Mouse (Mus musculus) CH12.LX (cell line): ENCODE data around the gene Pate2. TPM values are rescaled to one million over a fixed set of nuclear protein-coding genes. Genes with fewer than 3 reads are reported as not detected.

Experiments used
- DNase-seq: peaks from one replicate; pipeline ENCODE4 v3.0.0-alpha.2; 2013; ENCODE audit errors: extremely low read depth
- H3K27ac ChIP-seq: 2 replicates; pipeline ENCODE4 v1.5.1; 2012; ENCODE audit warnings: low read depth, mild to moderate bottlenecking, control low read depth, moderate library complexity; ENCODE audit not compliant: insufficient read depth
- H3K27me3 ChIP-seq: replicated peaks from 2 replicates; pipeline ENCODE3; 2012; ENCODE audit warnings: inconsistent platforms
- H3K36me3 ChIP-seq, 2 experiments: replicated peaks in 1 of 2; 2 replicates each; pipeline versions ENCODE3 to v1.6.1; 2012; ENCODE audit warnings: inconsistent platforms in 1 of 2, low read length in 1 of 2, mild to moderate bottlenecking in 1 of 2, mixed read lengths in 1 of 2, moderate library complexity in 1 of 2; ENCODE audit not compliant: control insufficient read depth in 1 of 2, insufficient read depth in 1 of 2
- H3K4me1 ChIP-seq, 2 experiments: 2 replicates each; pipeline ENCODE4 v1.6.1; 2012; ENCODE audit warnings: inconsistent platforms in 1 of 2, moderate library complexity in 1 of 2; ENCODE audit not compliant: insufficient read depth in 2 of 2, control insufficient read depth in 1 of 2
- H3K4me2 ChIP-seq: 2 replicates; pipeline ENCODE4 v1.6.1; 2012; ENCODE audit warnings: low read depth, mild to moderate bottlenecking, control low read depth; ENCODE audit not compliant: poor library complexity, insufficient read depth, severe bottlenecking
- H3K4me3 ChIP-seq, 3 experiments: fragments of 150-350 bp in 1 of 3; sonication (generic) in 1 of 3; replicated peaks in 1 of 3; 2 replicates each; pipeline versions ENCODE3 to v1.5.1; 2011 to 2012; ENCODE audit warnings: low read depth in 2 of 3, low read length in 2 of 3, mild to moderate bottlenecking in 2 of 3, moderate library complexity in 2 of 3, control low read depth in 1 of 3, improper control_type of control experiment in 1 of 3, inconsistent platforms in 1 of 3, mixed read lengths in 1 of 3; ENCODE audit not compliant: poor library complexity in 1 of 3
- H3K79me2 ChIP-seq: replicated peaks from 2 replicates; pipeline ENCODE4 v1.6.1; 2012; ENCODE audit warnings: mild to moderate bottlenecking, moderate library complexity; ENCODE audit not compliant: control insufficient read depth, poor library complexity, insufficient read depth, severe bottlenecking; ENCODE audit errors: extremely low read depth
- H3K9ac ChIP-seq: 2 replicates; pipeline ENCODE4 v1.6.1; 2012; ENCODE audit warnings: low read depth, mild to moderate bottlenecking, control low read depth, moderate library complexity; ENCODE audit not compliant: insufficient read depth
- H3K9me3 ChIP-seq: replicated peaks from 2 replicates; pipeline ENCODE3; 2012; ENCODE audit warnings: low read length, inconsistent platforms, mixed read lengths
- BHLHE40 ChIP-seq: IDR thresholded peaks from 2 replicates; pipeline ENCODE4 v1.6.1; 2011; ENCODE audit warnings: mild to moderate bottlenecking, low read depth, low read length, improper control_type of control experiment
- CHD1 ChIP-seq: IDR thresholded peaks from 2 replicates; pipeline ENCODE4 v1.6.1; 2012; ENCODE audit warnings: low read depth, low read length, improper control_type of control experiment, inconsistent platforms
- CTCF ChIP-seq, 2 experiments: IDR thresholded peaks in 1 of 2; conservative IDR thresholded peaks in 1 of 2; 2 replicates each; pipeline ENCODE4 v1.5.1; 2011 to 2012; ENCODE audit warnings: low read depth in 2 of 2, low read length in 2 of 2, improper control_type of control experiment in 1 of 2, inconsistent platforms in 1 of 2, mild to moderate bottlenecking in 1 of 2, moderate library complexity in 1 of 2
- E2F4 ChIP-seq: IDR thresholded peaks from 2 replicates; pipeline ENCODE4 v1.6.1; 2011; ENCODE audit warnings: low read depth, low read length, improper control_type of control experiment; ENCODE audit not compliant: insufficient replicate concordance
- ELF1 ChIP-seq: IDR thresholded peaks from 2 replicates; pipeline ENCODE4 v1.6.1; 2014; ENCODE audit warnings: low read depth, mild to moderate bottlenecking, inconsistent platforms, low read length, improper control_type of control experiment
- GABPA ChIP-seq: IDR thresholded peaks from 2 replicates; pipeline ENCODE4 v1.6.1; 2012; ENCODE audit warnings: low read depth, low read length, improper control_type of control experiment, inconsistent platforms; ENCODE audit not compliant: insufficient replicate concordance
- HCFC1 ChIP-seq: IDR thresholded peaks from 2 replicates; pipeline ENCODE4 v1.6.1; 2012; ENCODE audit warnings: low read depth, mild to moderate bottlenecking, inconsistent platforms, low read length, improper control_type of control experiment
- MAX ChIP-seq: IDR thresholded peaks from 2 replicates; pipeline ENCODE4 v1.6.1; 2011; ENCODE audit warnings: low read length, improper control_type of control experiment
- MAZ ChIP-seq: IDR thresholded peaks from 2 replicates; pipeline ENCODE4 v1.6.1; 2012; ENCODE audit warnings: low read depth, mild to moderate bottlenecking, inconsistent platforms, low read length, improper control_type of control experiment, moderate library complexity
- MXI1 ChIP-seq: IDR thresholded peaks from 2 replicates; pipeline ENCODE4 v1.6.1; 2011; ENCODE audit warnings: mild to moderate bottlenecking, low read depth, low read length, improper control_type of control experiment
- MYC ChIP-seq: IDR thresholded peaks from 2 replicates; pipeline ENCODE4 v1.6.1; 2011; ENCODE audit warnings: low read depth, mild to moderate bottlenecking, improper control_type of control experiment, low read length
- NRF1 ChIP-seq: IDR thresholded peaks from 2 replicates; pipeline ENCODE4 v1.6.1; 2014; ENCODE audit warnings: low read depth, mild to moderate bottlenecking, inconsistent platforms, low read length, improper control_type of control experiment, moderate library complexity
- POLR2A ChIP-seq: IDR thresholded peaks from 2 replicates; pipeline ENCODE4 v1.6.1; 2011; ENCODE audit warnings: low read depth, mild to moderate bottlenecking, improper control_type of control experiment, low read length
- RAD21 ChIP-seq: IDR thresholded peaks from 2 replicates; pipeline ENCODE4 v1.6.1; 2011; ENCODE audit warnings: low read depth, mild to moderate bottlenecking, low read length, improper control_type of control experiment, moderate library complexity
- RCOR1 ChIP-seq: conservative IDR thresholded peaks from 2 replicates; pipeline ENCODE4 v1.6.1; 2012; ENCODE audit warnings: low read depth, mild to moderate bottlenecking, inconsistent platforms, low read length, improper control_type of control experiment
- SIN3A ChIP-seq: IDR thresholded peaks from 2 replicates; pipeline ENCODE4 v1.6.1; 2012; ENCODE audit warnings: low read length, improper control_type of control experiment, inconsistent platforms
- SMC3 ChIP-seq: IDR thresholded peaks from 2 replicates; pipeline ENCODE4 v1.6.1; 2011; ENCODE audit warnings: low read depth, low read length, improper control_type of control experiment
- TBP ChIP-seq: conservative IDR thresholded peaks from 2 replicates; pipeline ENCODE4 v1.6.1; 2011; ENCODE audit warnings: low read depth, low read length, improper control_type of control experiment
- UBTF ChIP-seq: IDR thresholded peaks from 2 replicates; pipeline ENCODE4 v1.6.1; 2012; ENCODE audit warnings: low read depth, mild to moderate bottlenecking, inconsistent platforms, low read length, improper control_type of control experiment, moderate library complexity
- ZC3H11A ChIP-seq: IDR thresholded peaks from 2 replicates; pipeline ENCODE4 v1.6.1; 2012; ENCODE audit warnings: low read depth, mild to moderate bottlenecking, inconsistent platforms, low read length, improper control_type of control experiment
- ZKSCAN1 ChIP-seq: IDR thresholded peaks from 2 replicates; pipeline ENCODE4 v1.6.1; 2012; ENCODE audit warnings: low read depth, inconsistent platforms, low read length, improper control_type of control experiment, borderline replicate concordance
- ZMIZ1 ChIP-seq: IDR thresholded peaks from 2 replicates; pipeline ENCODE4 v1.6.1; 2012; ENCODE audit warnings: low read depth, mild to moderate bottlenecking, inconsistent platforms, low read length, improper control_type of control experiment
- dilution Hi-C: fragments of 300-500 bp; cut with MboI; formaldehyde crosslinking; loops from 2 replicates; pipeline ENCODE4 v1.14.3; 2020; ENCODE audit warnings: low sequenced_read_pairs; ENCODE audit not compliant: extremely low pct_unique_long_range_greater_than_20kb, extremely low pct_ligation_motif_present
- in situ Hi-C: fragments of 300-500 bp; cut with MboI; formaldehyde crosslinking; loops from 3 replicates; pipeline ENCODE4 v1.14.3; 2019; ENCODE audit warnings: low sequenced_read_pairs, low pct_ligation_motif_present, low pct_unique_long_range_greater_than_20kb, mixed read lengths
- polyA plus RNA-seq: library from polyadenylated mRNA; unstranded; fragments of >175 nt; gene quantifications from 2 replicates; pipeline ENCODE4 v1.2.1, GENCODE M21; 2012; ENCODE audit warnings: low read depth; ENCODE audit not compliant: insufficient read length
- total RNA-seq, 2 experiments: library from RNA; depleted of rRNA; stranded (reverse); fragments of 300-350 nt in 1 of 2; fragments of >200 nt in 1 of 2; gene quantifications; 2 replicates each; pipeline ENCODE4 v1.2.3; 2012 to 2014

Gene Pate2
- total and polyA plus RNA-seq, 3 experiments: 0.24 to 1.0 (median 0.41) TPM

- Histone ChIP-seq H3K4me2 (peak overlapping the region; percentile 12; the same call in 1 of the 2 replicates), H3K27me3 (no peaks in the 10 kb centered on the region), H3K9ac (no peak overlapping the region), H3K79me2 (no peaks in the 10 kb centered on the region), H3K36me3 (no peaks in the 10 kb centered on the region), H3K4me1 (peaks cover 11 to 42% of the 10 kb centered on the region in 2 experiments)
- dilution Hi-C loops: loop anchor here (25.0 kb wide), 1 partner anchor 254 kb away; no protein-coding TSS in a partner anchor
- peak; percentile 85 for DNase-seq
- TF ChIP-seq MAZ: no peak
- 0 out of 2 replicates have a peak, but pooled peaks have one; percentile 25 for TF ChIP-seq MXI1
- no peak for TF ChIP-seq GABPA
- peak; percentile 91 for TF ChIP-seq RAD21
- peak; percentile 56 for TF ChIP-seq MAX
- TF ChIP-seq ELF1: no peak
- no peak for TF ChIP-seq UBTF
- peak; percentile 81 for TF ChIP-seq SMC3
- TF ChIP-seq ZC3H11A: peak; percentile 63
- TF ChIP-seq MYC: 0 out of 2 replicates have a peak, but pooled peaks have one; percentile 63
- no peak for TF ChIP-seq BHLHE40
- TF ChIP-seq SIN3A: no peak
- peak; percentile 61 to 91 for TF ChIP-seq CTCF (conservative IDR thresholded peaks at IDR 0.05 in 1 of 2, IDR thresholded peaks at IDR 0.05 in 1 of 2; ENCODE audit: low read depth in 2 of 2, low read length in 2 of 2)
- no peak for TF ChIP-seq ZMIZ1
- no peak for TF ChIP-seq E2F4
- no peak for TF ChIP-seq HCFC1
- TF ChIP-seq, all 38 proteins: peak for 7
- H3K4me3 ChIP-seq: no peak overlapping the region
- no peaks in the 10 kb centered on the region for H3K9me3 ChIP-seq
- in situ Hi-C loops: loop anchor here (10.0 to 25.0 kb wide), 2 partner anchors 337 to 504 kb away; partner anchors contain the start of genes Srpr and Tirap
- no peak overlapping the region for H3K27ac ChIP-seq
Measured at GRCm38 (mm10) chr9:35541488-35541887, 28.6 kb upstream of the Pate2 start.

- H3K79me2 ChIP-seq: no peaks in the 10 kb centered on the region
- H3K4me2 ChIP-seq: no peak overlapping the region
- peaks cover 15 to 43% of the 10 kb centered on the region in 2 experiments for H3K4me1 ChIP-seq
- H3K9me3 ChIP-seq: no peaks in the 10 kb centered on the region
- in situ Hi-C loops: loop anchor here (10.0 to 25.0 kb wide), 2 partner anchors 337 to 505 kb away; partner anchors contain the start of genes Srpr and Tirap
- H3K27me3 ChIP-seq: no peaks in the 10 kb centered on the region
- no peak overlapping the region for H3K27ac ChIP-seq
- no peak for DNase-seq
- no peak overlapping the region for H3K9ac ChIP-seq
- H3K36me3 ChIP-seq: no peaks in the 10 kb centered on the region
- no peak overlapping the region for H3K4me3 ChIP-seq
- TF ChIP-seq TBP (no peak), CHD1 (no peak), NRF1 (no peak), MXI1 (no peak), RCOR1 (no peak), ZKSCAN1 (no peak), POLR2A (no peak)
- TF ChIP-seq, all 38 proteins: peak for 0
- dilution Hi-C loops: loop anchor here (25.0 kb wide), 1 partner anchor 255 kb away; no protein-coding TSS in a partner anchor
Measured at GRCm38 (mm10) chr9:35541941-35542340, 28.1 kb upstream of the Pate2 start.
